Mouse (Mus musculus): Measurements from ENCODE around the gene Tube1.

- TF ChIP-seq CTCF (IDR thresholded peaks at IDR 0.05 in 2 of 3, conservative IDR thresholded peaks at IDR 0.05 in 1 of 3; ENCODE audit: control insufficient read depth in 1 of 3, insufficient read depth in 1 of 3, low read depth in 2 of 3, low read length in 3 of 3, poor library complexity in 1 of 3, severe bottlenecking in 1 of 3) (no peak), GABPA (IDR thresholded peaks at IDR 0.05; ENCODE audit: low read depth, low read length) (no peak), POLR2A (IDR thresholded peaks at IDR 0.05; ENCODE audit: control insufficient read depth in 1 of 2, insufficient read depth in 1 of 2, low read depth in 1 of 2, low read length in 2 of 2, poor library complexity in 1 of 2) (peak; percentile 69 to 70; a peak in 3 of 4 replicates), UBTF (IDR thresholded peaks at IDR 0.05; ENCODE audit: borderline replicate concordance, insufficient read depth, low read depth, low read length) (no peak), EP300 (IDR thresholded peaks at IDR 0.05; ENCODE audit: low read depth in 1 of 2, low read length in 2 of 2) (no peak), TAL1 (IDR thresholded peaks at IDR 0.05; ENCODE audit: low read length) (no peak), RCOR1 (IDR thresholded peaks at IDR 0.05; ENCODE audit: low read depth, low read length) (no peak), USF1 (IDR thresholded peaks at IDR 0.05; ENCODE audit: low read depth, low read length) (no peak), E2F4 (IDR thresholded peaks at IDR 0.05; ENCODE audit: borderline replicate concordance, low read depth, low read length) (no peak; the same call in 1 of the 2 replicates), GATA1 (IDR thresholded peaks at IDR 0.05; ENCODE audit: low read depth, low read length) (no peak), MAZ (IDR thresholded peaks at IDR 0.05; ENCODE audit: low read depth, low read length) (no peak), TCF12 (IDR thresholded peaks at IDR 0.05; ENCODE audit: low read depth, low read length) (0 out of 2 replicates have a peak, but pooled peaks have one; percentile 24)
These were observed at the start of gene Tube1, which contains the start of gene Fam229b for GRCm38 (mm10) chr10:39133462-39134310.

Data from MEL (cell line).